Mouse (Mus musculus): ENCODE measurements around the gene Hsf2bp. TPM values are rescaled to one million over a fixed set of nuclear protein-coding genes. Genes with fewer than 3 reads are reported as not detected.
A peak's percentile ranks its signal among the peaks of the same experiment; 100 is the strongest.

The Hsf2bp gene
- total RNA-seq, 2 experiments from 2014 or later = not detected

GRCm38 (mm10) chr17:32034322-32034721 lies 1.8 kb downstream of the Hsf2bp start:
- no peak for ATAC-seq (ENCODE audit: poor library complexity, severe bottlenecking)

DNA sequence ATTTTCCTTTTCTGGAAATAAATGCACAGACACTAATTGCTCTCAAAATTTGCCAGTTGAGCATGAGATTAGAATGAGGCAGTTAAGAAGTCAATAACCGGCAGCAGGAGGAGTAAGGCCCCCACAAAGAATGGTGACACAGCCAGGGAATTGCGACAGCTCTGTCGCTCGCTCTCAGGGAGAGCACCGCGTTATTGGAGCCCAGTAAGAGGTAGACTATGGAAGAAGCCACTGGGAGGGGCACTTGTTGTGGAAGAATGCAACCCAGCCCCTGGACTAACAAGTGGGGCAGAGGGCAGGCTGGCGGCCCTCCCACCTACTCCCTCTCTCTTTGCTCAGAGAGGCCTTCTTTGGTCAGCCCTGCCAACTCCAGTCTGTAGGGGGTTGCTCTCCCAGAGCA lies 4.5 kb downstream of the Hsf2bp start:
- ATAC-seq (ENCODE audit: poor library complexity, severe bottlenecking) = no peak

DNA sequence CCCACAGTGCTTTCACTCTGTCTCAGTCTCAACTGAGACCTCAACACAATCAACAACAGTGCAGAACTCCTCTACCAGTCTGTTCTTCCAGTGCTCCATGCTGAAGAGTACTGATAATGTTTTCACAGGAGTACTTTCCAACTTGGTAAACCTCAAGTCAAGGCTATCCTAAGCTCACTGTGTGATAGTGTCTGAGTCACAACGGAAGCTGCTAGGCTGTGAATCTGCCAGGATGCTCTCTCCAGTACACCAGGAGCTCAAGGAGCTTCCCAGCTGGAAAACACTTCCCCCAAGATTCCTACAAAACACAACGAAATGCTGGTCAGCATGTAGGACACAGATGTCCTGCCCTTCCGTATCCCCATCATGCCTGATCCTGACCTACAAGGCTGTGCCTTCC lies 7.8 kb downstream of the Hsf2bp start:
- no peak for ATAC-seq (ENCODE audit: poor library complexity, severe bottlenecking)

DNA sequence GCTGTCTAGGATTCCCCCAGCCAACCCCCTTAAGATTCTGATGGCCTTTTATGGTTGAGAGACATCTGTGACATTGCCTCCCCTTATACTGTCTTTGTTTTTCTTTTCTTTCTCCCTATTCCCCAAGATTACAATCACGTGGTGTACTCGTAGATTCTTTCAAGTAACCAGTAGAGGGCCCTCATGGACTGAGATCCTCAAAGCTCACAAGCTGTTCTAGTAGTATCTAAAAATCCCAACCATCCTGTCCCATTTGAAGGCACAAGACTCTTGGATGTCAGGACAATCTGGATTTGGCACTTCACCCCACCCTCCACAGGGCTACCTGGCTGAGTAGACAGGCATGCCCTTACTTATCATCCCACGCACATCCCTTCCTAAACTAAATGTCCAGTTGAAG lies 8.5 kb downstream of the Hsf2bp start:
- peak; percentile 66 for ATAC-seq (ENCODE audit: poor library complexity, severe bottlenecking)

DNA sequence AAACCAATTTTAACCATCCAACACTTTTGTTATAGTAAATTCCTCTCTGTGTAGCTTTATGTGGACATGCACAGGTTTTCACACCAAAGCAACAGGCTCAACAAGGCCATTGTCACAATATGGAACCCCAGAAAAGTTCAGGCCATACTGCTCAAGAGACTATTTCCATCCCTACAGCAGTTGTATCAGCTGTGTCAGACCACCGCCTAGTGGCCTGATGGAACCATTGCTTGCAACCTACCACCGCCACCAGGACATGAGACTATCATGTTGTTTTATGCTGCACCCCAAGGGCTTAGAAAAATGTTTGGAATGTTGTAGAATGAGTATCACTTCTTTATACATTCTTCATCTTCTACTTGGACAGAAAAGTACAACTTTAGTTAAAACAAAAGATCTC lies 10.8 kb downstream of the Hsf2bp start:
- peak; percentile 70 for ATAC-seq (ENCODE audit: poor library complexity, severe bottlenecking)

- ATAC-seq (ENCODE audit: poor library complexity, severe bottlenecking) = no peak
Measured at GRCm38 (mm10) chr17:32024671-32025073, 11.5 kb downstream of the Hsf2bp start.

DNA sequence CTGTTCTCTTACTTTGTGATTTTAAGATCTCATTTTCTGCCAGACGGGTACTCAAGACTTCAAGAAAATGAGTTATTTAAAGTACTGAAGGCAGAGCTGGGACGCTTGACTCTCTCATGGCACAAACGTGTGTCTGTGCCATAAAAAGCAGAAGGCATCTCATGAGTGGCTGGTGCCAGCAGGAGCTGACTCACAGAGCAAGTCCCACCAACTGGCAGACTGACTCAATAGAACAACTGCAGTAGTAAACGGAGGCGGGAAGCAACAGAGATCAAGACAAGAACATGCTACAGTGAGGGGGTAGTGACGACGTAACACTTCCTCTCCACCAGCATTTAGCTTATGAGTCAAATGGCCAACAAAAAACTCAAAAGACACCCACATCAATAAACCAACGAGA lies 13.1 kb downstream of the Hsf2bp start:
- ATAC-seq (ENCODE audit: poor library complexity, severe bottlenecking) = no peak

DNA sequence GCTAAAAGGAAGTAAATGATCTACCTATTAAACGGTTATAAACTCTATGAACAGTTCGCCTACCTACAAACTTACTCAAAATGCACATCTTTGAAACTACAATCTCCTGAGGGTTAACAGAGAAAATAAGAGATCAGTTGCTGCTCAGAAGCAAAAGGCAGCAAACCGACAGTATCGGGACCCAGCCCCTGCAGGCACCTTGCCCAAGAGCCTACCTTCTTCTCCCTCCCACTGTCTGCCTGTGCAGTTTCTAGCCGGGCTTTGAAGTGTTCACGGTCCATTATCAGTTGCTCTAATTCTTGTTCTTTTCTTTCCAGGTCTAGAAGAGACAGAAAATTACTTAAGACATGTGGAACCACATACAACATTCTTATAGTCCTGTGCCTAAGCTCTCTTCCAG lies 13.6 kb downstream of the Hsf2bp start:
- ATAC-seq (ENCODE audit: poor library complexity, severe bottlenecking) = no peak

DNA sequence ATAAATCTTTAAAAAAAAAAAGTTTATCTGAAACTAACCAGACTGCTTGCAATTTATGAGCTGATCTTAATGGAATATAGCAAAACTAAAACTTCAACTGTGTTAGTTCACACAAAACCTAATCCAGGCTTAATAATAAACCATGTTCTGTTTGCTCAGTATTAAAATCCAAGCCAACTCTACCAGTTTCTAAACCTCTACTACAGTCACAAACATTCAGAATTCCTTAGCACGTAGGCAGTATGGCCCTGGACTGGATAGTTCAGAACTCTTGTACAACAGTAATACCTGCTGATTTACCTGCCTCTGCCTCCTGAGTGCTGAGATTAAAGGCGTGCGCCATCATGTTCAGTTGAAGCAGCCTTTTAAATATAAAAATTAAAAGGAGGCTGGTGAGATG lies 14.2 kb downstream of the Hsf2bp start:
- no peak for ATAC-seq (ENCODE audit: poor library complexity, severe bottlenecking)

GRCm38 (mm10) chr17:32018127-32018894 lies 17.8 kb downstream of the Hsf2bp start:
- no peak for ATAC-seq (ENCODE audit: poor library complexity, severe bottlenecking)

GRCm38 (mm10) chr17:32016481-32016880 lies 19.7 kb downstream of the Hsf2bp start:
- no peak for ATAC-seq (ENCODE audit: poor library complexity, severe bottlenecking)

GRCm38 (mm10) chr17:32013659-32014058 lies 22.5 kb downstream of the Hsf2bp start:
- no peak for ATAC-seq (ENCODE audit: poor library complexity, severe bottlenecking)

GRCm38 (mm10) chr17:32012254-32012653 lies 23.9 kb downstream of the Hsf2bp start:
- ATAC-seq (ENCODE audit: poor library complexity, severe bottlenecking) = no peak

DNA sequence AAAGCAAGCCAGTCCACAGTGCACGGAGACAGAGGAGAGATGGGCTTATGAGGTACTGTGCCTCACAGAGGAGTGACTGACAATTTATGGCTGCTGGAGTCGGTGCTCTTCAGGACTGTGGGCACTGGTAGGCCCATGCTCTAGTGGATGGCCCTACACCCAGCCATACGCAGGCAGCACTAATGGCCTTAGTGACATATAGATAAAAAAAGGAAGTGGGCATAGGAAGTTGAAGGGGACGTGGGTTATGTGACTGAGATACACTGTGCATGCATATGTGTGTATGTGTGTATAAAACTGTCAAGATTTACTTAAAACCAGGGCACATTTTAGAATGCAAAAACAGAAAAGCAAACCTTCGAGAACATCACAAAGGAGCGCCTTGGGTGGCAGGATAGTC lies 24.5 kb downstream of the Hsf2bp start:
- peak; percentile 49; the same call in 1 of the 2 replicates for ATAC-seq (ENCODE audit: poor library complexity, severe bottlenecking)

GRCm38 (mm10) chr17:32006800-32007199 lies 29.3 kb downstream of the Hsf2bp start:
- no peak for ATAC-seq (ENCODE audit: poor library complexity, severe bottlenecking)

DNA sequence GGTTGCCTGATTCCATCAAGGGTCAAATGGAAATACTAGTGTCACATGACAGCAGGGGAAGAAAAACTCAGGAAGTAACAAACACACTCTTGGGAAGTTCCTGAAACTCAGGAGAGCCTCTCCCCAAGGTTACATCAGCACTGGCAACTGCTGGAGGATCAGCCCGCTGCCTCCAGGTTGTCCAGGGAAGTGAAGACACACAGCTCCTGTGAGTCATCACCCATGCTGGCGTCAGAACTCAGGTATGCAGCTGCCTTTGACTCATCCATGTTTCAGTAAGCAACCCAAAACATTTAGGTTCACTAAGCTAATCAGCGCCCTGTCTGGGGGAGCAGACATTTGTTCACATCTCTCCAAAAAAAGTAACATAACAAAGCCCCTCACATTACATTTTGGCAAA lies 32.9 kb downstream of the Hsf2bp start:
- no peak for ATAC-seq (ENCODE audit: poor library complexity, severe bottlenecking)

DNA sequence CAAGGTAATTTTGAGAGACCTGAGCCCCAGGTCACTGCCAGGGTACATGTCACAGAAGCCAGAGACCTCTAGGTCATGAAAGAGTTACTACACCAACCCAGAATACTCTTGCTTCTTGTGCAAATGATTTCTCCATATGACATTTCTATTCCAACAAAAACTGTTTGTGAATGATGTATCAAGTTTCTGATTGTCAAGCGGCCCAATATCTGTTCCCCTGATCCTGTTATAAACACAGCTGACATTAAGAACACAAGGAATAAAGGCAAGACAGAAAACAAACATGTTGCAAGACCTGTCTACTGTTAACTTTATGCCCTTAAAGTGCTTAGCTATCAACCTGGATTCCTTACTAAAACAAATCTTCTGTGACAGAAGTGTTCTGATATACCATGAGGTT lies 37.8 kb downstream of the Hsf2bp start:
- ATAC-seq (ENCODE audit: poor library complexity, severe bottlenecking) = no peak

- ATAC-seq (ENCODE audit: poor library complexity, severe bottlenecking) = no peak
Measured at GRCm38 (mm10) chr17:31996331-31996730, 39.8 kb downstream of the Hsf2bp start.

GRCm38 (mm10) chr17:31995784-31996183 lies 40.4 kb downstream of the Hsf2bp start:
- ATAC-seq (ENCODE audit: poor library complexity, severe bottlenecking) = no peak

GRCm38 (mm10) chr17:31994132-31994531 lies 42.0 kb downstream of the Hsf2bp start:
- ATAC-seq (ENCODE audit: poor library complexity, severe bottlenecking) = no peak

GRCm38 (mm10) chr17:31993354-31993753 lies 42.8 kb downstream of the Hsf2bp start:
- no peak for ATAC-seq (ENCODE audit: poor library complexity, severe bottlenecking)

DNA sequence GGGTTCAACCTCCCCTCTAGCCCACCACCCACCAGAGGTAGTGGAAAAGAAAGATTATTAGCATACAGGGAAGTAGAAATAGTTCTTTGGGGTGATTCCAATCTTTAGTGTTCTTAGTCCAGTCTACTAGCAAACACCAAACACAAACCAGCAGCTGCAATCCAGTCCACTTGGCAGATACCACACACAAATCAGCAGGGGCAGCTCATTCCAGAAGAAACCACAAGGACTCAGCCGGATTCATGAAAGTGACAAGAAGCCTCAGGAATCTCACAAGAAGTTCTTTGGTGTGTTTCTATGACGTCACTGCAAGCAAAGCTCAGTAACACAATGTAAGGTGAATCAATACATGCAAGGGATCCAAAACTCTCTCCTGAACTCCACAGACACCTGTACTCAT lies 44.1 kb downstream of the Hsf2bp start:
- no peak for ATAC-seq (ENCODE audit: poor library complexity, severe bottlenecking)

DNA sequence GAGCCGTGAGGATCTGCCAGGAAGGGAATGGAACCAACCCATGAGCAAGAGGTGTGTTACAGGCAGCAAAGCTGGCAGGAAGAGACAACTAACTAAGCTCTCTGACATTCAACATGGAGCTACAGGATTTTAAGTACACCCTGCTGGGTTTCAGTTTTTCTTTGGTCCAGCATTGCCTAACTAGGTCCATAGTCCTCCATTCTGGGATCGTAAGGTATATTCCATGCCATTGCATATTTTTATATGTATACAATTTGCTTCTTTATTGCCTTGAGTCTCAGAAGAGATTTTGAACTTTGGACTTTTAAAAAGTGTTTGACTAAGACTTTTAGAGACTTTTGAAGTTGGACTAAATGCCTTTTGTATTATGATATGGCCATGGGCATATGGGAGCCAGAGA lies 47.1 kb downstream of the Hsf2bp start:
- ATAC-seq (ENCODE audit: poor library complexity, severe bottlenecking) = no peak

Measured in megakaryocyte, adult 5-6 weeks (primary cell).